Mouse (Mus musculus) macrophage (primary cell): ENCODE measurements at regions not wholly inside any gene's neighbourhood (a gene's known extent, or its start where the extent isn't known, plus 50 kb on each side); places are given as distances from the start of the nearest gene placed in this dataset.

Experiments
- H3K27ac ChIP-seq: fragments of 350-480 bp; formaldehyde crosslinking; 2 replicates; pipeline ENCODE4 v1.9.0; 2021
- H3K36me3 ChIP-seq: fragments of 350-480 bp; formaldehyde crosslinking; 2 replicates; pipeline ENCODE4 v1.9.0; 2021; ENCODE audit errors: inconsistent target
- H3K4me3 ChIP-seq: fragments of 350-480 bp; formaldehyde crosslinking; 2 replicates; pipeline ENCODE4 v1.9.0; 2021; ENCODE audit errors: inconsistent target
- H3K79me2 ChIP-seq: fragments of 350-480 bp; formaldehyde crosslinking; 2 replicates; pipeline ENCODE4 v1.9.0; 2021; ENCODE audit errors: inconsistent target
- WGBS: methylation state at CpG from one replicate; pipeline ENCODE4 v1.1.7; 2026; ENCODE audit warnings: inconsistent platforms; ENCODE audit not compliant: missing documents; 5-methylcytosine and 5-hydroxymethylcytosine counted together

DNA sequence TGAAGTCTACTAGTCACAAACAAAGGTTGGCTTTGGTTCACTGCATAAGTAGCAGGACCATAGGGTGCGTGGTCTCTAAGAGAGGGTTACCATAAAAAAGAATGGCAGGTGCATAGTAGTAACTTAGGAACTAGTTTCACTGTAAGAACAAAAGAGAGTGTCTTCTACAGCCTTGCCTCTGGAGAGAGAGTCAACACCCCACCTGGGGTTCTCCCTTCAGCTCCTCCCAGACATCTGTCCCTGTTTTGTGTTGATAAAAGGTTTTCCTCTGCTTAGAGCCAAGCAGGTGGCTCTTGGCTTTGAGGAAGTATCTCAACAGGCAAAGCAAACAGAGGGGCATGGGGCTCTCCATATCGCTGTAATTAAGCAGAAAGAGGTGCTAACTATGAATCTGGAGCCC, 165.6 kb upstream of the Prok2 start:
- Histone ChIP-seq H3K36me3 (no peaks in the 10 kb centered on the region), H3K79me2 (no peaks in the 10 kb centered on the region), H3K27ac (no peak overlapping the region)

GRCm38 (mm10) chr6:99890805-99891204, 164.6 kb upstream of the Prok2 start:
- no peak overlapping the region for H3K27ac ChIP-seq
- no peaks in the 10 kb centered on the region for H3K79me2 ChIP-seq
- no peak overlapping the region for H3K4me3 ChIP-seq
- no peaks in the 10 kb centered on the region for H3K36me3 ChIP-seq
- 82% methylated on average over 5 of the region's 5 CpGs for WGBS

More for the DNA sequence above, 165.6 kb upstream of the Prok2 start:
- no peak overlapping the region for H3K4me3 ChIP-seq
- 70% methylated on average over 2 of the region's 2 CpGs for WGBS

DNA sequence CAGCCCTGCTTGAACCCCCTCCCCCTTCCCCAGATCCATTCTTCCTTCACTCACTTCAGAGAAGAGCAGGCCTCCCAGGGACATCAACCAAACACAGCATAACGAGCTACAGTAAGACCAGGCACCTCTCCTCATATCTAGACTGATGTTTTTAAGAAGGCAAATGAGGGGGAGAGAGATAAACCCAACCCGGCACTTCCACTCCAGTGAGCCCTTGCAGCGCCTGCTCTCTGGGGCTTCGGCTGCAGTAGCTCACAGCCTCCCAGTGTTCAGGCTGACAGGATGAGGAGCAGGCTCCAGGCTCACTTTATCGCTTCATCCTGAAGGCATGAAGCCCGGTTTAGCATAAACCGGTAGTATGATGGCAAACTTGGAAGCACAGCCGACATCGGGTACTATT, 162.9 kb upstream of the Prok2 start:
- H3K36me3 ChIP-seq = no peaks in the 10 kb centered on the region
- no peaks in the 10 kb centered on the region for H3K79me2 ChIP-seq
- H3K4me3 ChIP-seq = no peak overlapping the region
- 79% methylated on average over 9 of the region's 9 CpGs for WGBS
- no peak overlapping the region for H3K27ac ChIP-seq

GRCm38 (mm10) chr6:99887904-99888303, 161.7 kb upstream of the Prok2 start:
- WGBS = 64% methylated on average over 8 of the region's 8 CpGs
- H3K4me3 ChIP-seq = no peak overlapping the region
- no peak overlapping the region for H3K27ac ChIP-seq
- no peaks in the 10 kb centered on the region for H3K36me3 ChIP-seq
- no peaks in the 10 kb centered on the region for H3K79me2 ChIP-seq

DNA sequence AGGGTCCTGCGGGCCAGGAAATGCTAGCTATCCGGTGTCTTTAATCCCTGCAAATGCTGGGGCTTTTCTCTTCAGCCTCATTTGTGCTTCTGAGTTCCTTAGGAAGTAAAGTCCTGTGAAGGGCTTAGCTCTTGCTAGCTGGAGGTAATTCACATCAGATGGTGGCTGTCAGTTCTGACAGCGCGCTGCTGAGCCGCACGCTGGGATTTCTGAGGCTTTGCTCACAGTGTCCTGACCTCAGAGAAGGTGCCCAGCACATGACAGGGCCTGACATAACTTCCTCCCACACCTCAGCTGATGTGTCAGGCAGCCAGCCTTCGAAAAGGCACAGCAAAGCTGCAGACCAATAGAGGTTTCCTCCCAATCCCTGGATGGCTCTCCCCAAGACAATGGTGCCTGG, 158.6 kb upstream of the Prok2 start:
- H3K27ac ChIP-seq = no peak overlapping the region
- H3K36me3 ChIP-seq = no peaks in the 10 kb centered on the region
- H3K79me2 ChIP-seq = no peaks in the 10 kb centered on the region
- H3K4me3 ChIP-seq = no peak overlapping the region
- 16% methylated on average over 7 of the region's 7 CpGs for WGBS

DNA sequence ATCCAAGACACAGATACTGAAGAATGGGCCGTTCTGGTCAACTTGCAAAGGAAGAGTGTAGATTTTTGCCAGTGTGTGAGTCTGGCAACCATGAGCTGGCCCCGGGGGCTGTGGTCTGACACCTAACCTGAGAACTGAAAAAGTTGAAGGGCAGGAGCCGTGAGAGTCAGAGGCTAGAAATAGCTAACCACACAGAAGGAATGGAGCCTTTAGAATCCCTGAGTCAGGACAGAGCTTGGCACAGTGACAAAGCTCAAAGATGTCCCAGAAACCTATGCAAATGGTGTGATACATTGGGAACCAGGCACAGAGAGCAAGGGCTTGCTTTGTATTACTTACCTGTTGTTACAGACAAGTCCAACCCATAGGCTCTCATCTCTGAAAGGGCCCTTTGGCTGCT, 157.9 kb upstream of the Prok2 start:
- no peak overlapping the region for H3K4me3 ChIP-seq
- H3K36me3 ChIP-seq = no peaks in the 10 kb centered on the region
- H3K79me2 ChIP-seq = no peaks in the 10 kb centered on the region
- no peak overlapping the region for H3K27ac ChIP-seq
- 73% methylated on average over 3 of the region's 3 CpGs for WGBS

DNA sequence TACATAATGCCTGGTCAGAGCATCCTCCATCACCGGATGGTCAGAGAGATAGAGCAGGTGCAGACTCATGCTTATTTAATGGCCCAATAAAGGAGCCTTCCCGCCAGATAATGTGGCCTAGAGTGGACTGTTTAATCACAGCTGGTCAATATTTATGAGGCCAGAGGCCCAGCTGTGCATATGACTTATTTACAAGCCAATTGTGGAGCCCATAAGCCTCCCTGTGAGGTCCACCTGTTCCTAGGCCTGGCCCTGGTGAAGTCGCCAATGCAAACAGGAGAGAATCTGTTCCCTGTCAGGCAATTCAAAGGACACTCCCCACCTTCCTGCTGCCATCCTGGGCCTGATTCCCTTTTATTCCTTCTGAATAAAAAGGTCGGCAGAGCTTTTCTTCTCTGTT, 155.4 kb upstream of the Prok2 start:
- Histone ChIP-seq H3K4me3 (no peak overlapping the region), H3K27ac (no peak overlapping the region), H3K79me2 (no peaks in the 10 kb centered on the region), H3K36me3 (no peaks in the 10 kb centered on the region)
- 91% methylated on average over 4 of the region's 4 CpGs for WGBS

DNA sequence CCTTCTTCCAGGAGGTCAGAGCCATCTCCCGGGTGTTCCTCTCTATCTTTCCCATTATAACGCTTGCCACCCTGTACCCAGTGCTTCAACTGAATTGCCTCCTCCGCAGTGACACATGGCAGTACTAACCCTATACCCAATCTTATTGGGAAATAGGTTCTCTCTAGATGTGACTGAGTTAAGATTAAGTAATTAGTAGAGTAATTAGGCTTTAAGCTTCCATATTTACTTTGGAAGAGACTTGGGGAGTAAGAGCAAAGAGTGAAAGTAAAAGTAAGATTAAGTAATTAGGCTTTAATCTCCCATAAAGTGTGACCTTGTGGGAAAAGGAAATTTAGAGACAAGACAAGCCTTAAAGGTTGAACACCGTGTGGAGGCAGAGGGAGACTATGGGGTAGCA, 148.7 kb upstream of the Prok2 start:
- Histone ChIP-seq H3K79me2 (no peaks in the 10 kb centered on the region), H3K27ac (no peak overlapping the region), H3K4me3 (no peak overlapping the region), H3K36me3 (no peaks in the 10 kb centered on the region)
- WGBS = 91% methylated on average over 4 of the region's 4 CpGs

DNA sequence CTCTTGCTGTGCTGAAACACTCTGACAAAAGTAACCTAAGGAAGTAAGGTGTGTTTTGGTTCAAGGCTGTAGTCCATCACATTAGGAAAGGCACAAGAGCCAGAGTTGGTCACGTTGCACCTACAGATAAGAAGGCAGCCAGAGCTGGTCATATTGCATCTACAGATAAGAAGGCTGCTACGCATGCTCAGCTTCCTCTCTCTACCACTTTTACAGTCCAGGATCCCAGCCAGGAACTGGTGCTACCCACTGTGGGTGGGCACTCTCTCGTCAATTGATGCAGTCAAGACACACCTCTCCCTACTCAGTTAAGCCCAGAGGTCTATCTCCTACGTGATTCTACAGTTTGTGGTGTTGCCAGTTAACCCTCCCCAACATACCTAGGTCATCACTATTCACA, 147.8 kb upstream of the Prok2 start:
- 15% methylated on average over 4 of the region's 4 CpGs for WGBS
- H3K79me2 ChIP-seq = no peaks in the 10 kb centered on the region
- H3K4me3 ChIP-seq = no peak overlapping the region
- H3K27ac ChIP-seq = no peak overlapping the region
- H3K36me3 ChIP-seq = no peaks in the 10 kb centered on the region

- H3K79me2 ChIP-seq = no peaks in the 10 kb centered on the region
- WGBS = 86% methylated on average over 9 of the region's 9 CpGs
- no peaks in the 10 kb centered on the region for H3K36me3 ChIP-seq
These were observed 139.9 kb upstream of the Prok2 start for GRCm38 (mm10) chr6:99866061-99866460.

GRCm38 (mm10) chr6:99864949-99865348, 138.8 kb upstream of the Prok2 start:
- Histone ChIP-seq H3K4me3 (no peak overlapping the region), H3K27ac (no peak overlapping the region), H3K79me2 (no peaks in the 10 kb centered on the region), H3K36me3 (no peaks in the 10 kb centered on the region)
- 59% methylated on average over 3 of the region's 3 CpGs for WGBS

More at GRCm38 (mm10) chr6:99866061-99866460, 139.9 kb upstream of the Prok2 start:
- no peak overlapping the region for H3K4me3 ChIP-seq
- no peak overlapping the region for H3K27ac ChIP-seq

DNA sequence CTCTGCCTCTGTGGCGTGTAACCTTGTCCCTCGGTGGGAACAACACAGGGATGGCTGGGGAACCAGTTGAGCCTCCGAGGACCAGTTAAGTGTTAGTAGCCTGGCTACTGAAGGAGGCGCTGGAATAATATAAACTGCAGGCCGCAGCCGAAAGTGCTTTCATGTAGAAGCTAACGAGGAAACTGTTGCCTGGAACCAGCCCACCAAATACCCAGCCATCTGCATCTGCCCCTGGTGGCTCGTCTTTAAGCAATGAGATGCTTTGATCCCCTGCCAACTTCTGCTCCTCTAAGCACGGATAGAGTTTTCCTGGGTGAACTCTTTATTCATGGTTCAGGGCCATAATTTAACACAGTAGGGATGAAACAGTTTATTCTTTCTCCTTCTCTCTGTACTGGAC, 137.2 kb upstream of the Prok2 start:
- Histone ChIP-seq H3K79me2 (no peaks in the 10 kb centered on the region), H3K36me3 (no peaks in the 10 kb centered on the region), H3K4me3 (no peak overlapping the region), H3K27ac (no peak overlapping the region)
- WGBS = 85% methylated on average over 9 of the region's 9 CpGs

DNA sequence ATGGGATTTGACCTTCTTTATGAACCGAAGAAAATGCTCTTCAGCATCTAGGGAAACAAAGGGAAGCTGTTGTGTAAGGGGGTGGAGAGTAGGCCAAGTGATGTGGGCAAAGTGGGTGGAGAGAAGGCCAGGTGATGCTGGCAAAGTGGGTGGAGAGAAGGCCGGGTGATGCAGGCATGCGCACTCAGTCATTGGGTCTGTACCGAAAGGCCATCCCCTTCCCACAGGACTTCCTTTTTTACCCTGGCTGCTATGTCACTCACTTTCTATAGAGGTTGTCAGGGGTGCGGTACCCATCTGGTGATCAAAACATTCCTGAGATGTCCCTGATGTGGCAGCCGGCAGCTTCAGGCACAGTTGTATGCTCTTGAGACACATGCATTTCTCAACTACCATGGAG, 131.2 kb upstream of the Prok2 start:
- WGBS = 79% methylated on average over 6 of the region's 6 CpGs
- Histone ChIP-seq H3K36me3 (no peaks in the 10 kb centered on the region), H3K79me2 (no peaks in the 10 kb centered on the region), H3K4me3 (no peak overlapping the region), H3K27ac (no peak overlapping the region)

GRCm38 (mm10) chr6:99853716-99854115, 127.5 kb upstream of the Prok2 start:
- no peak overlapping the region for H3K4me3 ChIP-seq
- 66% methylated on average over 3 of the region's 3 CpGs for WGBS
- no peak overlapping the region for H3K27ac ChIP-seq
- H3K79me2 ChIP-seq = no peaks in the 10 kb centered on the region
- H3K36me3 ChIP-seq = no peaks in the 10 kb centered on the region

- H3K36me3 ChIP-seq = no peaks in the 10 kb centered on the region
- no peak overlapping the region for H3K4me3 ChIP-seq
- WGBS = 75% methylated on average over 1 of the region's 1 CpGs
- no peak overlapping the region for H3K27ac ChIP-seq
- H3K79me2 ChIP-seq = no peaks in the 10 kb centered on the region
These were observed 124.5 kb upstream of the Prok2 start for GRCm38 (mm10) chr6:99850706-99851105.

- Histone ChIP-seq H3K27ac (no peak overlapping the region), H3K79me2 (no peaks in the 10 kb centered on the region)
- 96% methylated on average over 4 of the region's 4 CpGs for WGBS
These were observed 119.3 kb upstream of the Prok2 start for GRCm38 (mm10) chr6:99845508-99845846.

More at GRCm38 (mm10) chr6:99845508-99845846, 119.3 kb upstream of the Prok2 start:
- Histone ChIP-seq H3K36me3 (no peaks in the 10 kb centered on the region), H3K4me3 (no peak overlapping the region)
